Mouse (Mus musculus) limb, embryonic 11.5 days (tissue): ENCODE measurements at regions not wholly inside any gene's neighbourhood (a gene's known extent, or its start where the extent isn't known, plus 50 kb on each side); places are given as distances from the start of the nearest gene placed in this dataset.

Experiments used
- ATAC-seq: fragments of 200-750 bp; cut with Nextera tagmentation; 2 replicates; pipeline ENCODE4 v1.8.0; 2017; ENCODE audit warnings: low read depth; ENCODE audit not compliant: insufficient number of reproducible peaks, low FRiP score, low TSS enrichment
- DNase-seq: peaks from one replicate; pipeline ENCODE4 v3.0.0-alpha.2; 2015; ENCODE audit warnings: low spot score
- H3K27ac ChIP-seq: fragments of 300-500 bp; sonication (generic); replicated peaks from 2 replicates; pipeline ENCODE4 v1.5.1; 2014; ENCODE audit warnings: low read depth, mild to moderate bottlenecking, low read length
- H3K27me3 ChIP-seq: fragments of 300-500 bp; sonication (generic); 2 replicates; pipeline ENCODE4 v1.6.1; 2014; ENCODE audit warnings: mild to moderate bottlenecking, low read length, mixed read lengths; ENCODE audit not compliant: control insufficient read depth, insufficient read depth
- H3K36me3 ChIP-seq: fragments of 300-500 bp; sonication (generic); 2 replicates; pipeline ENCODE4 v1.6.1; 2014; ENCODE audit warnings: mild to moderate bottlenecking, low read length, moderate library complexity, mixed read lengths; ENCODE audit not compliant: control insufficient read depth, insufficient read depth
- H3K4me1 ChIP-seq: fragments of 300-500 bp; sonication (generic); 2 replicates; pipeline ENCODE4 v1.6.1; 2014; ENCODE audit warnings: low read length, mixed read lengths; ENCODE audit not compliant: control insufficient read depth, insufficient read depth
- H3K4me2 ChIP-seq: fragments of 300-500 bp; sonication (generic); 2 replicates; pipeline ENCODE4 v1.6.1; 2014; ENCODE audit warnings: low read depth, mild to moderate bottlenecking, moderate library complexity; ENCODE audit not compliant: severe bottlenecking
- H3K4me3 ChIP-seq: fragments of 300-500 bp; sonication (generic); 2 replicates; pipeline ENCODE4 v1.5.1; 2014; ENCODE audit warnings: low read depth, low read length
- H3K9ac ChIP-seq: fragments of 300-500 bp; sonication (generic); 2 replicates; pipeline ENCODE4 v1.6.1; 2014; ENCODE audit warnings: mild to moderate bottlenecking, low read length
- H3K9me3 ChIP-seq: fragments of 300-500 bp; sonication (generic); 2 replicates; pipeline ENCODE4 v1.6.1; 2016; ENCODE audit warnings: low read length; ENCODE audit not compliant: control insufficient read depth
- WGBS: fragments of 180-500 bp; shearing (Covaris S2); extraction: QIAGEN DNeasy Blood & Tissue Kit; methylation state at CpG from one replicate; pipeline ENCODE4 v1.1.7; 2014; 5-methylcytosine and 5-hydroxymethylcytosine counted together

DNA sequence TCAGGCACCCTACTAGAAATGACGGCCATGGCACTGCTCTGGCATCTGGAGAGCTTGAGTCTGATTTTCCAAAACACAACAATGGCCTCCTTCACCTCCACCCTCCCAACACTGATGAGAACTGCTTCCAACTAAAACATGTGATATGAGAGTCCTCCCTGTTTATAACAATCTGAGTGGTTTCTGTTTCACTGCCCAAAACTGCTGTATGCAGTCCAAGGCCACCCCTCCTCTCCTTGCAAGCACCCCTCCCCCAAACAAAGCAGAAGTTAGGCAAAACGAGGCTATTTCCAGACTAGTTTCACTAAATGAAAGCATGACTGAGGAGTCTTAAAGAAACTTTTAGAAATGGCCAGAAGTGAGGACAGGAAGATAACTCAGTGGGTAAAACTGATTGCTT, 304.4 kb downstream of the Igsf11 start:
- Histone ChIP-seq H3K4me1 (no peaks in the 10 kb centered on the region), H3K4me2 (no peak overlapping the region), H3K27ac (no peak overlapping the region), H3K9ac (no peak overlapping the region), H3K4me3 (no peak overlapping the region), H3K27me3 (no peaks in the 10 kb centered on the region), H3K9me3 (no peaks in the 10 kb centered on the region), H3K36me3 (no peaks in the 10 kb centered on the region)
- DNase-seq (no peak), ATAC-seq (no peak)
- WGBS, result 73% methylated on average over 2 of the region's 2 CpGs

DNA sequence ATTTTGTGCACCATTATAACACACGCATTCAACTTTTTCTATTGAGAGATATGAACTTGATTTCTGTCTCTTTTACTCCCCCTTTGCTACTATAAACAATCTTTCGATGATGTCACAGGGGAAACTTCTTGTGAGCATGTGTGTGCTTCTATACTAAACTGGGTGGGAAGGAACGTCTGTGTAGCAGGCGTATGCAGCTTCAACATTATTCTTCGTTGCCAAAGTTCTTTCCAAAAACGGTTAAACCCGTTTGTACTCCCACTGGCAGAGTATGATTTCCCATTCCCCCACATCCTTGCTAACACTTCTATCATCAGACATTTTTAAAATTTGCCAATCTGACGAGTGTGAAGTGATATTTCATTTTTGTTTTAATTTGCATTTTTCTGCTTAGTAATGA, 331.1 kb downstream of the Igsf11 start:
- Histone ChIP-seq H3K4me2 (no peak overlapping the region), H3K36me3 (no peaks in the 10 kb centered on the region), H3K9ac (no peak overlapping the region), H3K27me3 (no peaks in the 10 kb centered on the region), H3K9me3 (no peaks in the 10 kb centered on the region), H3K4me1 (no peaks in the 10 kb centered on the region), H3K4me3 (no peak overlapping the region), H3K27ac (no peak overlapping the region)
- 88% methylated on average over 8 of the region's 8 CpGs for WGBS
- no peak for ATAC-seq
- DNase-seq, result no peak

DNA sequence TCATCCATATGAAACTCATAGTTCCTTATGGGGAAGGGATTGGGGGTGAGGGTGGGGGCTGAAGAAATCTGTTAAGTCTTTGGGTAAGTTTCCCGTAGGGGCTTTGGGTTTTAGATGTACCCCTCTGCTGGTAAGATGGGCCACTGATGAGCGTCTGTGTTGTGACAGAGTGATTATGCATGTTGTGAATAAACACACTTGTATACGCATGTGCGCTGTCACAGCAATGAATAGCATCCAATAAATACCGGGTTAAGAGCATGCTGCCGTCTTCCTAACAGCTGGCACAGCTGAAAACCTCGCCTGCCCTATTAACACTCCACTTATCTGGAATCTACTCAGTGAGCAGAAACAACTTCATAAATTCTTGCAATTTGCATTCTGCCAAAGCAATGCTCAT, 337.0 kb downstream of the Igsf11 start:
- Histone ChIP-seq H3K36me3 (no peaks in the 10 kb centered on the region), H3K4me1 (no peaks in the 10 kb centered on the region)
- WGBS, result 54% methylated on average over 7 of the region's 7 CpGs

DNA sequence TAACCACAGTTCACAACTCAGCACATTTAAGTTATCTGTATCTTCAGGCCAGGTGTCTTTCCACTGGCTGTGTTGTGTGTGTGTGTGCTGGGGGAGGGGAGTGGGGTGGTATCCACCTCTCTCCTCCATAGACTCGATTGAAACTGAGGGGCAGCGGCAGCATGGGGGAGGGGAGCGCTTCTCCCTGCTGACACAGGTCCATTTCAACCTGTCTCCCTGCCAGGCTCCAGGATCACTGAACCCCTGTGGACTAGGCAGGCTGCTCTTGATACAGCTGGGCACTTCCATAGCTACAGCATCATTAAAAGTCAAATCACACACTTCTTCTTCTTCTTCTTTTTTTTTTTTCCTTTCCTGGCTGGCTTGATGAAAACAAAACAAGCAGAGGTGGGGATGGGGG, 338.0 kb downstream of the Igsf11 start:
- Histone ChIP-seq H3K27ac (no peak overlapping the region), H3K4me1 (no peaks in the 10 kb centered on the region), H3K9me3 (no peaks in the 10 kb centered on the region), H3K36me3 (no peaks in the 10 kb centered on the region), H3K27me3 (no peaks in the 10 kb centered on the region), H3K4me2 (no peak overlapping the region), H3K4me3 (no peak overlapping the region), H3K9ac (no peak overlapping the region)
- ATAC-seq (no peak), DNase-seq (no peak)
- 19% methylated on average over 3 of the region's 3 CpGs for WGBS

More for the DNA sequence above, 337.0 kb downstream of the Igsf11 start:
- Histone ChIP-seq H3K27ac (no peak overlapping the region), H3K9ac (no peak overlapping the region), H3K4me2 (no peak overlapping the region), H3K4me3 (no peak overlapping the region), H3K27me3 (no peaks in the 10 kb centered on the region), H3K9me3 (no peaks in the 10 kb centered on the region)
- ATAC-seq (no peak), DNase-seq (no peak)

DNA sequence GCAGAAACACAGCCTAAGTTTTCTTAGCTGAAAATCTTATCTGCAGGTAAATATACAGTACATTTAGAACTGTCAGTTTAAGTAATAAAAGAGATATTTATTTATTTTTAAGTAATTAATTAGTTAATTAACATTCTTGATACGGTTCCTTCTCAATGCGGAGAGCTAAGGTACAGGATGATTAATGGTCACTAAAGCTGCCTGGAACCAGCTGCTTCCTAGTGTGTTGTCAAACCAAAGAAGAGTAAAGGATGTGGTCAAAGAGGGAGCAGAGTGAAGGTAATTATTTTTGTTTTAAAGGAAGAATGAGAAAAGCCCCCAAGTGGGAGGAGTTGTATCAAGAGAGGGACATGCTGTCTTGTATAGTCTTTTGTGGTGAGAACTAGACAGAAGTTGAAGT, 341.8 kb downstream of the Igsf11 start:
- 43% methylated on average over 2 of the region's 2 CpGs for WGBS
- Histone ChIP-seq H3K9me3 (no peaks in the 10 kb centered on the region), H3K27me3 (no peaks in the 10 kb centered on the region), H3K4me2 (no peak overlapping the region), H3K4me3 (no peak overlapping the region), H3K4me1 (no peaks in the 10 kb centered on the region), H3K9ac (no peak overlapping the region), H3K36me3 (no peaks in the 10 kb centered on the region), H3K27ac (no peak overlapping the region)
- DNase-seq (no peak), ATAC-seq (no peak)

DNA sequence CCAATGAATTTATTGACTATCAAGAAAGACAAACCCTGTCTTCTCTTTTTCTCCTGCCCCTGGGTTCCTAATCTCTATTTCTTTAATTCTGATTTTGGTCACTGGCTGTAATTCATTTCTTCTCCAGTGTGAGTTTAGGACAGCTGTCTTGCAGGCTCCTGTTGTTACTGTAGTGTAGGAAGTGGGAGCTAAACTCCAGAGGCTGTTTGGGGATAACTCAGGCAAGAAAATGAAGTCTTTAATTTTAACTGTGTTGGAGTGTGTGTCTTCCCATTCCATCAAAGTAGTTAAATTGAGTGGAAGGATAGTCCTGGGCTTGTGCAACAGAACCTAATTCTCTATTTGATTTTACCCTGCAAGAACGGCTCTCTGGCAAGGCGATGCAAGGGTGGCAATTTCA, 381.0 kb downstream of the Igsf11 start:
- Histone ChIP-seq H3K4me3 (no peak overlapping the region), H3K9ac (no peak overlapping the region), H3K27ac (no peak overlapping the region), H3K4me1 (no peaks in the 10 kb centered on the region), H3K9me3 (no peaks in the 10 kb centered on the region), H3K36me3 (no peaks in the 10 kb centered on the region), H3K27me3 (no peaks in the 10 kb centered on the region), H3K4me2 (no peak overlapping the region)
- no peak for DNase-seq
- 92% methylated on average over 2 of the region's 2 CpGs for WGBS
- ATAC-seq, result no peak

DNA sequence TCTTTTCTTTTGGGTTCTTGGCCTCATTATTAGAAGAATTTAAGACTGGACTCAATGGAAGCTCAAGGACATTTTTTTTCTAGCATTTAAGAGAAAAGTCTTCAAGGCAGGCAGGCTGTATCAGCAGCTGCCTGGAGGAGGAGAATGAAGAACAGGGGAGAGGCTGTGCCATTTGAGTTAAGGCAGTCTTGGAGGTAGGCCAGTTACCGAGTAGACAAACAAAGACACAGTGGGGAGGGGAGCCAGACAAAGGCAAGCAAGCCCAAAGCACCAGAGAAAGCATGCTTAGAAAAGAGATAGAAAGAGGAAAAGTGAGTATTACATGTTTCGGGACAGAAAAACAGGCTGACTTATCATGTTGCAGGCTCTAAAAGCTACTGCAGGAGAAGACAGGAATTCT, 392.0 kb downstream of the Igsf11 start:
- WGBS, result 79% methylated on average over 2 of the region's 2 CpGs
- Histone ChIP-seq H3K27ac (no peak overlapping the region), H3K9ac (no peak overlapping the region), H3K27me3 (no peaks in the 10 kb centered on the region), H3K4me1 (no peaks in the 10 kb centered on the region), H3K4me3 (no peak overlapping the region), H3K9me3 (no peaks in the 10 kb centered on the region), H3K36me3 (no peaks in the 10 kb centered on the region), H3K4me2 (no peak overlapping the region)
- DNase-seq (no peak), ATAC-seq (no peak)

DNA sequence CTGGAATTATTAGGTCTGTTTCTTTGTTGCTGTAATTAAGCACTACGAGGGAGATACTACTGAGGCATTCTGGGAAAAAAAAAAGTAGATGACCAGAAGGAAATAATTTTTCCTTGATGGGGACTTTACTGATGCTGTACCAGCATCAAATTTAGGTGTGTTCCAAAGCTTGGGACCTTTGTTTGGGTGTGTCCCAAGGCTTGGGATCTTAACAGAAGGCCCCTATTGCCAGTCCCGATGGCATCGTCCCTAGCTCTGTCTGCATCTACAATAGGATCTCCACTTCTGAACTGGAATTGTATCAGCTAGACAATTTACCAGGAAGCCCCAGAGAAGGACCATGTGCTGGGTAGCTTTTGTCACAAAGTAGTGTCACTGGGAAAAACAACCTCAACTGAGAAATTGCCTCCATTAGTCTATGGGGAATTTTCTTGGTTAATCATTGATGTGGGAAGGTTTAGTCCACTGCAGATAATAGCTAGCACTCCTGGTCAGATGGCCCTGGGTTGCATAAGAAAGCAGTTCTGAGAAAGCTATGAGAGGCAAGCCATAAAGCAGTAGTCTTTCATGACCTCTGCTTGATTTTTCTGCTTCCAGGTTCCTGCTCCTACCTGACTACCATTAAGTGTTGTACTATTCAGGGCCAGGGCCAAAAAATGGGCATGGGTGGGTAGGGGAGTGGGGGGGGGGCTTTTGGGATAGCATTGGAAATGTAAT, 392.7 kb downstream of the Igsf11 start:
- Histone ChIP-seq H3K27ac (no peak overlapping the region), H3K4me2 (no peak overlapping the region), H3K36me3 (no peaks in the 10 kb centered on the region), H3K4me3 (no peak overlapping the region), H3K4me1 (no peaks in the 10 kb centered on the region), H3K27me3 (no peaks in the 10 kb centered on the region), H3K9me3 (no peaks in the 10 kb centered on the region), H3K9ac (no peak overlapping the region)
- ATAC-seq (no peak), DNase-seq (no peak)
- 90% methylated on average over 3 of the region's 3 CpGs for WGBS
